Mouse (Mus musculus) hindbrain, postnatal 0 days (tissue): Measurements from ENCODE around the gene Lnpep. TPM values are rescaled to one million over a fixed set of nuclear protein-coding genes. Genes with fewer than 3 reads are reported as not detected.

ENCODE experiments used
- ATAC-seq: fragments of 200-750 bp; cut with Nextera tagmentation; 2 replicates; pipeline ENCODE4 v1.8.0; 2017; ENCODE audit warnings: mild to moderate bottlenecking, moderate TSS enrichment, moderate library complexity
- DNase-seq: peaks from one replicate; pipeline ENCODE4 v3.0.0-alpha.2; 2015; ENCODE audit warnings: low spot score
- H3K27ac ChIP-seq: fragments of 300-500 bp; sonication (generic); 2 replicates; pipeline ENCODE4 v1.5.1; 2014; ENCODE audit warnings: mild to moderate bottlenecking
- H3K27me3 ChIP-seq: fragments of 300-500 bp; sonication (generic); 2 replicates; pipeline ENCODE4 v1.6.1; 2014; ENCODE audit warnings: low read length, mixed read lengths; ENCODE audit not compliant: insufficient read depth
- H3K36me3 ChIP-seq: fragments of 300-500 bp; sonication (generic); 2 replicates; pipeline ENCODE4 v1.6.1; 2014; ENCODE audit warnings: low read length, mixed read lengths; ENCODE audit not compliant: insufficient read depth
- H3K4me1 ChIP-seq: fragments of 300-500 bp; sonication (generic); 2 replicates; pipeline ENCODE4 v1.6.1; 2014; ENCODE audit warnings: antibody characterized with exemption, low read length, mixed read lengths; ENCODE audit not compliant: insufficient read depth
- H3K4me2 ChIP-seq: fragments of 300-500 bp; sonication (generic); 2 replicates; pipeline ENCODE4 v1.6.1; 2014; ENCODE audit warnings: low read depth, mild to moderate bottlenecking, low read length, moderate library complexity, mixed read lengths
- H3K4me3 ChIP-seq: fragments of 300-500 bp; sonication (generic); 2 replicates; pipeline ENCODE4 v1.5.1; 2014; ENCODE audit warnings: low read length
- H3K9ac ChIP-seq: fragments of 300-500 bp; sonication (generic); replicated peaks from 2 replicates; pipeline ENCODE4 v1.6.1; 2014; ENCODE audit warnings: mild to moderate bottlenecking, low read length, moderate library complexity, mixed read lengths
- H3K9me3 ChIP-seq: fragments of 300-500 bp; sonication (generic); 2 replicates; pipeline ENCODE4 v1.6.1; 2016; ENCODE audit warnings: low read length, mixed read lengths
- CTCF ChIP-seq: IDR thresholded peaks from 2 replicates; pipeline ENCODE4 v1.5.1; 2016; ENCODE audit warnings: antibody characterized with exemption, control low read depth, low read depth
- WGBS: fragments of 180-500 bp; shearing (Covaris S2); extraction: QIAGEN DNeasy Blood & Tissue Kit; methylation state at CpG from one replicate; pipeline ENCODE4 v1.1.7; 2014; 5-methylcytosine and 5-hydroxymethylcytosine counted together
- polyA plus RNA-seq: library from polyadenylated mRNA; unstranded; fragments of >200 nt; fragmentation: Nextera tagmentation; extraction: Ambion mirVana; gene quantifications from 2 replicates; pipeline ENCODE4 v1.2.1, GENCODE M21; 2015
- total RNA-seq: library from RNA; depleted of rRNA; stranded (reverse); fragments of >200 nt; gene quantifications from 2 replicates; pipeline ENCODE4 v1.2.3, GENCODE M21; 2014; rRNA removed

Lnpep gene
- total RNA-seq (21.0 and 23.4 TPM in 2 replicates), polyA plus RNA-seq (7.4 and 7.8 TPM in 2 replicates)

- Histone ChIP-seq H3K27ac (peak within 1 kb of the TSS; percentile 100), H3K9me3 (no peaks in the 10 kb centered on the region), H3K4me3 (peak within 1 kb of the TSS; percentile 99), H3K4me2 (peak within 1 kb of the TSS; percentile 83), H3K4me1 (0 out of 2 replicates have a peak, but pooled peaks cover 6% of the 10 kb centered on the region), H3K27me3 (no peaks in the 10 kb centered on the region), H3K36me3 (no peaks in the 10 kb centered on the region), H3K9ac (peak within 1 kb of the TSS; percentile 99)
- ATAC-seq (peak; percentile 94), DNase-seq (peak; percentile 95)
- WGBS: under 1% methylated on average over 44 of the region's 44 CpGs
- TF ChIP-seq CTCF: no peak
Observed at GRCm38 (mm10) chr17:17624957-17625586, at the start of gene Lnpep. Gene Lnpep (minus strand): TSS chr17:17625050.

DNA sequence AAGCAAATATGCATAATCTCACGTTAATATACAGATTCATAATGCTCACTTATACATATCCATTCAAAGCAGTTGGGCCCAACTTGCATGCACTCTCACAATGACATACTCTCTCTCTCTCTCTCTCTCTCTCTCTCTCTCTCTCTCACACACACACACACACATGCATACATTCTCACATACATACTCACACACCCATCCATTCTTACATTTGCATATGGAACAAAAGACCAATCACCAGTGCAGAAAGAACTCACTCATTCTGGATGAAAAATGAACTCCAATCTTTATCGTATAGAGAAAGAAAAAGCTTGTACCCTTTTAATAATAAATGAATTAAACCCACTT is 31.0 kb upstream of the Lnpep start:
- ATAC-seq (no peak), DNase-seq (no peak)
- Histone ChIP-seq H3K4me3 (no peak overlapping the region), H3K4me2 (no peak overlapping the region), H3K36me3 (no peaks in the 10 kb centered on the region), H3K27me3 (no peaks in the 10 kb centered on the region), H3K27ac (no peak overlapping the region), H3K9me3 (no peaks in the 10 kb centered on the region), H3K4me1 (no peaks in the 10 kb centered on the region), H3K9ac (no peak overlapping the region)
- WGBS: 27% methylated on average over 2 of the region's 2 CpGs
- no peak for TF ChIP-seq CTCF

DNA sequence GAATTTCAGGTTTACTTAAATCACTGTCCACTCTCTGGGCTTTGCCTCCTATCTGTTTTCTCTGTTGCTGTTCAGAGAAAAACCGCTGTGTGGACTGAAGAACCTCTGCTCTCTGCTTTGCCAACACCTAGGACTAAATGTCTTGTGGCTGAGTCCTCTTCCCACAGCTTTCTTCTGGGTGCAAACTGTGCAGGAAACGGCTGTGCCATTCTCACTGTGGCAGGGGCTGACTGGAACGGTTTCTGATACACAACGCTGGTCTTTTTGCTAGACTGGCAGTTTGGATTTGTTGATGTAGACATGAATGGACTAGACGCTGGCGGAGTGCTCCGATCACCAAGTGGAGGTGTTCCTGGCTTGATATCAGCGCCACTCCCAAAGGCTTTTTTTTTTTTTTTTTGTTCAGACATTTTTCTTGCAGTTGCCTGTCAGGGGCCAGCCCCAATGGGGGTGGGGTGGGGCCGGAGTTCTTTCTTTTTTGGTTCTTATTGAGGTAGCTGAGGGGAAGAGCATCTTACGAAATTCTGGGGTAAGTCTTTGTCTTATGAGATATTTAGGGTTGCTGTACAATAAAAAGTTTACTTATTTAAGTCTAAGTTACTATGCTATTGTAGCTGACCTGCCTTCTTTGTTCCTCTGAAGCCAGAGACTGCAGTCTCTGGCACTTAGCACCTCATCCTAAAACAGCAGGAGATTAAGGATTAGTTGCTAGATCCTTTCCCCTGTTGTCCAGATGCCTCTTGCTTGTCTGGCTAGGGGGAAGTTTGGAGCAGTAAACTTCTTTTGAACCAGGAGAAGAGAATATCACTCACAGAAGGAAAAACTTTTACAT is 30.4 kb upstream of the Lnpep start:
- H3K9me3 ChIP-seq: no peaks in the 10 kb centered on the region
- DNase-seq (no peak), ATAC-seq (no peak)
- no peaks in the 10 kb centered on the region for H3K36me3 ChIP-seq
- H3K27ac ChIP-seq: no peak overlapping the region
- no peaks in the 10 kb centered on the region for H3K27me3 ChIP-seq
- H3K4me2 ChIP-seq: peak overlapping the region; percentile 28; the same call in 1 of the 2 replicates
- TF ChIP-seq CTCF: no peak
- no peak overlapping the region for H3K4me3 ChIP-seq
- no peak overlapping the region for H3K9ac ChIP-seq
- no peaks in the 10 kb centered on the region for H3K4me1 ChIP-seq
- WGBS: 23% methylated on average over 10 of the region's 10 CpGs

GRCm38 (mm10) chr17:17652570-17652969 is 27.7 kb upstream of the Lnpep start:
- Histone ChIP-seq H3K36me3 (no peaks in the 10 kb centered on the region), H3K9ac (no peak overlapping the region)

GRCm38 (mm10) chr17:17645738-17646137 is 20.9 kb upstream of the Lnpep start:
- Histone ChIP-seq H3K9ac (no peak overlapping the region), H3K4me2 (no peak overlapping the region), H3K27me3 (no peaks in the 10 kb centered on the region), H3K27ac (no peak overlapping the region), H3K36me3 (no peaks in the 10 kb centered on the region), H3K9me3 (no peaks in the 10 kb centered on the region), H3K4me3 (no peak overlapping the region), H3K4me1 (no peaks in the 10 kb centered on the region)
- peak; percentile 70 for DNase-seq
- peak; percentile 92 for TF ChIP-seq CTCF
- WGBS: under 1% methylated on average over 3 of the region's 3 CpGs
- peak; percentile 74 for ATAC-seq

More at GRCm38 (mm10) chr17:17652570-17652969, 27.7 kb upstream of the Lnpep start:
- DNase-seq: no peak
- Histone ChIP-seq H3K27ac (no peak overlapping the region), H3K4me2 (no peak overlapping the region), H3K27me3 (no peaks in the 10 kb centered on the region), H3K4me1 (no peaks in the 10 kb centered on the region), H3K9me3 (no peaks in the 10 kb centered on the region), H3K4me3 (no peak overlapping the region)
- TF ChIP-seq CTCF: no peak
- no peak for ATAC-seq
- 87% methylated on average over 4 of the region's 4 CpGs for WGBS

DNA sequence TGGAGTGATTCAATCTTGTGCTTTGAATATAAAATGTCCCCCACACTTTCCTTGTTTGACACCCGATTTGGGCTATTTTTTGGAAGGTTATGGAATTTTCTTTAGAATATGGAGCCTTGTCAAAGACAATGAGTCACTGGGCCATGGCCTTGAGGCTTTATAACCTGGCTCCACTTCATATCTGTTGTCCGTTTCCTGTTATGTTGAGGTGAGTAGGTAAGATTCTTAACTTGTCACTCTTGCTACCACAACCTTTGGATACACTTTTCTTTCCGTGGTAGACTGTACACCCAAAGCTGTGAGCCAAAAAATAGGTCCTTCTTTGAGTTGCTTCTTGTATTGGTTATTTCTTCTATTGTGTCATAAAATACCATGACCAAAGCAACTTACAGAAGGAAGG is 12.5 kb upstream of the Lnpep start:
- Histone ChIP-seq H3K4me3 (no peak overlapping the region), H3K4me1 (no peaks in the 10 kb centered on the region), H3K9me3 (no peaks in the 10 kb centered on the region), H3K27me3 (no peaks in the 10 kb centered on the region), H3K36me3 (no peaks in the 10 kb centered on the region), H3K9ac (no peak overlapping the region), H3K4me2 (no peak overlapping the region), H3K27ac (no peak overlapping the region)
- DNase-seq: no peak
- ATAC-seq: no peak
- WGBS: 84% methylated on average over 3 of the region's 3 CpGs
- no peak for TF ChIP-seq CTCF
